Mouse (Mus musculus): ENCODE results near the gene Mrps6.
"Not testable (repeated sequence)": the region's sequence is repeated elsewhere in the genome, so short reads cannot be mapped to it uniquely, and the experiment has no call there.

Gene Mrps6

DNA sequence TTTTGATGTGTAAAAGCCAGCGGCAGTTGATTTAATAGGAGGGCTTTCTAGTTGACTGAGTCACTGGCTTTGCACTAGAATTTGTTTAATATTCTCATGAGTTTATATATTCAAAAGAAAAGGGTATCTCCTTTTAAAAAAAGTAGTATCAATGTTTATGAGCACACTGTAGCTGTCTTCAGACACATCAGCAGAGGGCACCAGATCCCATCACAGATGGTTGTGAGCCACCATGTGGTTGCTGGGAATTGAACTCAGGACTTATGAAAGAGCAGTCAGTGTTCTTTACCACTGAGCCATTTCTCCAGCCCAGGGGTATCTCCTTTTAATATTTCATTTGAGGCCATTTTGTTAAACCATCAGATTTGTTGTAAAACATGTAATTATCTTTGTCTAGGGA lies 4.8 kb downstream of the Mrps6 start:
- DNase-seq (ENCODE audit: low spot score) = no peak

- no peak for DNase-seq (ENCODE audit: low spot score)
Measured at GRCm38 (mm10) chr16:92064801-92065200, 6.7 kb downstream of the Mrps6 start.

- no peak for DNase-seq (ENCODE audit: low spot score)
Measured at GRCm38 (mm10) chr16:92070338-92070737, 12.3 kb downstream of the Mrps6 start.

DNA sequence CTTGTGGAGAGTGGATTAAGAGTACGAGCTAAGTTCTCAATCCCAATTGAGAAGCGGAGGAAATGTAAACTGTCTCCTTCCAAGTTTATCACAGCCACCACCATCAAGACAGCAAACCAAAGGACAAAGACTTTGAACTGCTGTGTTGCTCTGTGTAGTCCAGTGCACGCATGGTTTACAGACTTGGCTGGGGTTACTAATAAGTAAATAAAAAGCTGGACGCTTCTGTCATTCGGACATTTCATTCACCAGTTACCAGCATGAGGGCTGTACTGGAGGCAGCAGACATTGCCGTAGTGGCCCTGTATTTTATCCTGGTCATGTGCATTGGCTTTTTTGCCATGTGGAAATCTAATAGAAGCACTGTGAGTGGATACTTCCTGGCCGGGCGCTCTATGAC lies 18.7 kb downstream of the Mrps6 start:
- DNase-seq (ENCODE audit: low spot score) = no peak

- DNase-seq (ENCODE audit: low spot score) = no peak
Measured at GRCm38 (mm10) chr16:92083771-92084453, 25.8 kb downstream of the Mrps6 start.

GRCm38 (mm10) chr16:92089225-92089624 lies 31.2 kb downstream of the Mrps6 start:
- no peak for DNase-seq (ENCODE audit: low spot score)

- no peak for DNase-seq (ENCODE audit: low spot score)
Measured at GRCm38 (mm10) chr16:92091876-92092275, 33.8 kb downstream of the Mrps6 start.

DNA sequence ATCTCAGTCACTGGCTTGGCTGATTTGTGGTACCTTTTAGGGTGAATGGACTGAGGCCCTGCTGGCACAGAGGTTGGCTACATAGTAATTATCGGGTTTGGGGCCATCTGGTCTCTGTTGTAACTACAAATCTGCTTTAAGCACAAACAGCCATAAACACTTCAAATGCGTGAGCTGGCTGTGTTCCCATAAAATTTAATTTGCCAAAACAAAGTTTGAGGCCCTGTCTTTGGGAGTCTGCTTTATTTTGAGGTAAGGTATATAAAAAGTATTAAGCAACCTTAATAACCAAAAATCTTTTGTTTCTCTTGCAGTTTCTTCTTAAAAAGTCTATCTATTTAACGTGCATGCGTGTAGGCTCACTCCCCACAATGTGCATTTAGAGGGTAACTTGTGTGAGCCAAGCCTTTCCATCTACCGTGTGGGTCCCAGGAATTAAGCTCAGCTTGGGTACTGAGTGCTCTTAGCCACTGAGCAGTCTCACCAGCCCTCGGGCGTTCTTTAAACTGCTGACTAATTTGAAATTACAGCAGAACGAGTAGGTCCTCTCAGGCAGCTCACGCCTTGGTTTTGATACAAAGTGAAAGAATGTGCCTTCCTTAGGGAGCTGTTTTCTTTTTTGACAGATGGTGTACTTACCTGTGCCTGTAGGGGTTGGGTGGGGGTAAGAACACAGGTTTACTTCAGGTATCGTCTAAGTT lies 40.4 kb downstream of the Mrps6 start:
- no peak for DNase-seq (ENCODE audit: low spot score)

GRCm38 (mm10) chr16:92099598-92099997 lies 41.5 kb downstream of the Mrps6 start:
- DNase-seq (ENCODE audit: low spot score) = no peak

DNA sequence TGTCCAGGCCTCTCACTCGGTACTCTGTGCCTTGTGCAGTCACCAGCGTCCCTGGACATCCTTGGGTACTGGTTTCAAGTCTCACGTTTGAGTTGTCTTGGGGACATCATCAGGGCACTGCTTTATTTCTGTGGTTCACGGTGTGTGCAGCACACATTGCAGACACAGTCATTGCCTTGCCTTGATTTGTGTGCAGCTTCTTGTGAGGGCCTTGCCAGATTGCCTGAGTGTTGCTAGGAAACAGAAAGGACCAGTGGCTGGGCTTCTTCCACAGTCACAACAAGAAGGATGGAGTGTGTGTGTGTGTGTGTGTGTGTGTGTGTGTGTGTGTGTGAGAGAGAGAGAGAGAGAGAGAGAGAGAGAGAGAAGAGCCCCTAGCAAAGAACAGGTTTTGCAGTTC lies 42.0 kb downstream of the Mrps6 start:
- DNase-seq (ENCODE audit: low spot score) = no peak

DNA sequence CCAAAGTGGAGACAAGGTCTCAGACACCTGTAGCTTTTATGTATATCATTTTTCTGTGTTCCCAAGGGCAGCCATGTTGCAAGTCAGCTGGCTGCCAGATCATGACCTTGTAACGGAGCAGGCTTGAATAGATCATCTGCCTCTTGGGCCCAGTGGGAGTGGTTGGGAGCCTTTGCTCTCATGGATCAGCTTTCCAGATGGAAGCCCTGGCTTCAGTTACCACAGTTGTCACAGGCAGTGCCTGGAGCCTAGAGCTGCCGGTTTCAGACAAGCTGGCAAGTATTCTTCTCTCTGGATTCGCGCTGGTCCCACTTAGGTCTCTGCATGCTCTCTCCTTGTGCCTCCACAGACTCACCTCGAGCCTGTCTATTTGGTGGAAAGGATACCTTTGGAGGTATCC lies 44.0 kb downstream of the Mrps6 start:
- DNase-seq (ENCODE audit: low spot score) = no peak

GRCm38 (mm10) chr16:92102931-92103330 lies 44.9 kb downstream of the Mrps6 start:
- DNase-seq (ENCODE audit: low spot score) = not testable (repeated sequence)

DNA sequence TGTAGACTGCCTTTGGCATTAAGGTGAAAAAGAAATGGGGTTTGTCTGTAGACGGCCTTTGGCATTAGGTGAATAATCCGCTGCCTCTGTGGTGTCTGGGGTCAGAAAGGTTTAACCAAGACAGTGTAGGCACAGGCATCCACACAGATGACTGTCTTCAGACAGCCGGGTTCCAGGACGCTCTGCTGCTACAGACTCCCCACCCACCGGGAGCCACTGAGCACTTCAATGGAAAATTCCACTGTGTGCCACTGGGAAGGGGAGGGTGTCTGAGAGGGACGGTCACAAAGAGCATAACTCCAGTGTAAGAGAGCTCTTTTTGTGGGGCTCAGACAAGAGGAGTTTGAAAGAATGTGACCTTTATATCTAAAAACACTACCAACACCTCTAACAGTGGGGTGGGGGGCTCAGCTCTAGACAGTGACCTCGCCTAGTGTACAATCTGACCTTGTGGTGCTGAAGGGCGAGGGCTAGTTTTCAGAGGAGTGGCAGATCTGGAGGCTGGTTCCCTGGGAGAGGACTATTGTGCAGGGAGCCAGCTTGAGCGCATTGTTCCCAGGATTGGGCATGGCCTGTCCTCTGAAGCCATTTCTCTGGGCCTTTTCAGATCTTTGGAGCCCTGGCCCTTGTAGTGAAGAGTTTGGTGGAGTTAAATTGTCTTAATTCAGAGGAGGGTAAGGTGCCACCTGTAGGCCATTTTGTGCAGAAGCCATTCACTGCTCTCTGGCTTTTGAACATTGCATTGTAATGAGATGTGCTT lies 45.7 kb downstream of the Mrps6 start:
- DNase-seq (ENCODE audit: low spot score) = no peak

GRCm38 (mm10) chr16:92104332-92104590 lies 46.2 kb downstream of the Mrps6 start:
- no peak for DNase-seq (ENCODE audit: low spot score)

DNA sequence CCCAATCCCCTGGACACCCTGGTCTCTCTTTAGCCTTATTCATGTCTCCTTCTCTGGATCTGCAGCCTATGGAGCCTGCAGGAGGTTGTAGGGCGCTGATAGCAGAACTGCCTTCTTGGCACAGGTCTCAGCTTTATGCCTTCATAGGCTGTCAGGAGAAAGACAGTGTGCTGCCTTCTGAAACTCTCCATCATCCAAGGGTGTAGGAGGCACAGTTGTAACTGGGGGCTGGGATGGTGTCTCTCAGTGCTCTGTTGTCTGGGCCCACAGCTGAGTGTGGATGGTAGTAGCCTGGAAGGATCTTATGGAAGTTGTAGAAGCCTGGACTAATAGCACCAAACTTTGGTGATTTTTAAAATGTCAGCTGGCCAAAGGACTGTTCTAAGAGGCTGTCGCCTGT lies 46.9 kb downstream of the Mrps6 start:
- DNase-seq (ENCODE audit: low spot score) = no peak

DNA sequence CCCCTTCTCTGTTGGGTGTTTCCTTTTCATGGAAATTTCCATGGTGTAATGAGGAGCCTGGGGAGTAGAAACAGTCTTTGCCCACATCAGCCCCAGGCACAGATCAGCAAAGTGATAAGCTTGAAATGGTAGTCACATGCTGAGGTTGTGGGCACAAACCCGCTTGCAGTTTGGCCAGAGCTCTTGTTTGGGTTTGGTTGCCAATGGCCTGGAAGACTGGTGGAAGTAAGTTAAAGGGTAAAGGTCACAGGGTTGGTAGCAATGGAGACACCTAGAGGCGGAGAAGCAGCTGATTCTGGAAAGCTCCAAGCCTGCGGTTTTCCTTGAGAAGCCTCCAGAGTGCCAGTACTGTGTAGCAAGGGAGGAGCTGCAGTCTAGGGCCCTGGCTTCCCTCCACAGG lies 47.6 kb downstream of the Mrps6 start:
- no peak for DNase-seq (ENCODE audit: low spot score)

GRCm38 (mm10) chr16:92107346-92107745 lies 49.3 kb downstream of the Mrps6 start:
- no peak for DNase-seq (ENCODE audit: low spot score)

DNA sequence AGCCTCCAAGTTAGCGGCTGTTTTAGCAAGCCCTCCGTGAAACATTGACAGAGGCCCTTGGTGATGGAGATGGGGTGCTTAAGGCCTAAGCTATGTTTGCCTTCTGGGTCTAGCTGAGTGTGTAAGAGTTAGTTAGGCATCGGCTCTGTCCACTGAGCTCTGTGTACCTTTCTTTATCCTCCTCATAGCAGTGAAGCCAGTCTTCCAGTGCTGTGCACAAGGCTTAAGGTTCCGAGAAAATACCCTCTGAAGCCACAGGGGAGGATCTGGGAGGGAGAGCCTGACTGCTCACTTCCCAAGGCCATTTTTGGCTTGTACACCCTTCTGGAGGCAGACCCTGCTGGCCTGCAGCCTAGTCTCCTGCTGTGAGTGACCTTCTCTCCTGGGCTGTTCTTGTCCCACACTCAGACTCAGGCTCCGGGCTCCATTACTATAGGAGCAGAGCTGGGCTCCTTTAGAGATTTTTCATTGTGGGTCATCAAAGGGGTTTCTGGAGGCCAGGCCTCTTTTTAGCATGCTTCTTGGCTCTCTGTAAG lies 56.7 kb downstream of the Mrps6 start:
- no peak for DNase-seq (ENCODE audit: low spot score)

GRCm38 (mm10) chr16:92115611-92116421 lies 57.7 kb downstream of the Mrps6 start:
- DNase-seq (ENCODE audit: low spot score) = peak; percentile 29

- no peak for DNase-seq (ENCODE audit: low spot score)
Measured at GRCm38 (mm10) chr16:92117337-92118209, 59.5 kb downstream of the Mrps6 start.

GRCm38 (mm10) chr16:92119013-92119515 lies 61.0 kb downstream of the Mrps6 start:
- DNase-seq (ENCODE audit: low spot score) = no peak

Measured in c-Kit-positive CD71-positive TER-119-positive erythroid progenitor cells, embryonic 14.5 days (primary cell).